Mouse (Mus musculus) heart, adult 2 months (tissue): ENCODE results near the gene Atp1b1. TPM values are rescaled to one million over a fixed set of nuclear protein-coding genes. Genes with fewer than 3 reads are reported as not detected.

Experiments used
- DNase-seq, 2 experiments: peaks; one replicate each; pipeline ENCODE4 v3.0.0; 2021
- H3K27ac ChIP-seq: fragments of 200-600 bp; 2 replicates; pipeline ENCODE4 v1.8.1; 2022
- H3K27me3 ChIP-seq: fragments of 200-500 bp; 2 replicates; pipeline ENCODE4 v1.6.1; 2012; ENCODE audit warnings: mild to moderate bottlenecking, low read length, inconsistent platforms, mixed read lengths; ENCODE audit not compliant: control insufficient read depth, insufficient read depth
- H3K36me3 ChIP-seq: fragments of 200-500 bp; 2 replicates; pipeline ENCODE4 v1.6.1; 2012; ENCODE audit warnings: low read length, inconsistent platforms; ENCODE audit not compliant: control insufficient read depth, insufficient read depth
- H3K4me1 ChIP-seq: fragments of 200-500 bp; 2 replicates; pipeline ENCODE4 v1.6.1; 2011; ENCODE audit warnings: low read length; ENCODE audit not compliant: control insufficient read depth, insufficient read depth
- H3K4me3 ChIP-seq: fragments of 200-600 bp; 2 replicates; pipeline ENCODE4 v1.8.1; 2022
- H3K79me2 ChIP-seq: fragments of 200-500 bp; replicated peaks from 2 replicates; pipeline ENCODE4 v1.6.1; 2012; ENCODE audit warnings: mild to moderate bottlenecking, inconsistent platforms, low read length, moderate library complexity, mixed read lengths; ENCODE audit not compliant: control insufficient read depth, insufficient read depth
- H3K9ac ChIP-seq: fragments of 200-500 bp; 2 replicates; pipeline ENCODE4 v1.6.1; 2012; ENCODE audit warnings: low read depth, mild to moderate bottlenecking, control low read depth, inconsistent platforms, low read length, mixed read lengths
- CTCF ChIP-seq: fragments of 200-600 bp; IDR thresholded peaks from 2 replicates; pipeline ENCODE4 v1.8.1; 2022; ENCODE audit warnings: antibody characterized with exemption, mild to moderate bottlenecking, moderate library complexity
- EP300 ChIP-seq: fragments of 200-500 bp; IDR thresholded peaks from 2 replicates; pipeline ENCODE4 v1.6.1; 2011; ENCODE audit warnings: low read depth, low read length, control low read depth; ENCODE audit not compliant: insufficient read depth
- POLR2A ChIP-seq: fragments of 200-500 bp; IDR thresholded peaks from 2 replicates; pipeline ENCODE4 v1.6.1; 2011; ENCODE audit warnings: mild to moderate bottlenecking, low read depth, low read length, control low read depth; ENCODE audit not compliant: insufficient read depth
- WGBS: fragments of 180-500 bp; shearing (Covaris S2); methylation state at CpG from one replicate; pipeline ENCODE4 v1.1.7; 2018; 5-methylcytosine and 5-hydroxymethylcytosine counted together
- intact Hi-C: fragments of 180-260 bp; cut with DNase I; formaldehyde crosslinking; loops from one replicate; pipeline ENCODE4 v1.15.1; 2025
- polyA plus RNA-seq: library from polyadenylated mRNA; depleted of rRNA; stranded (reverse); fragments of >200 nt; gene quantifications from 2 replicates; pipeline ENCODE4 v1.2.3, GENCODE M21; 2012
- total RNA-seq, 2 experiments: library from RNA; stranded (reverse); gene quantifications; 2 replicates each; pipeline ENCODE4 v1.2.3; 2021

Gene Atp1b1
- total and polyA plus RNA-seq, 3 experiments: 136 to 391 (median 328) TPM

DNA sequence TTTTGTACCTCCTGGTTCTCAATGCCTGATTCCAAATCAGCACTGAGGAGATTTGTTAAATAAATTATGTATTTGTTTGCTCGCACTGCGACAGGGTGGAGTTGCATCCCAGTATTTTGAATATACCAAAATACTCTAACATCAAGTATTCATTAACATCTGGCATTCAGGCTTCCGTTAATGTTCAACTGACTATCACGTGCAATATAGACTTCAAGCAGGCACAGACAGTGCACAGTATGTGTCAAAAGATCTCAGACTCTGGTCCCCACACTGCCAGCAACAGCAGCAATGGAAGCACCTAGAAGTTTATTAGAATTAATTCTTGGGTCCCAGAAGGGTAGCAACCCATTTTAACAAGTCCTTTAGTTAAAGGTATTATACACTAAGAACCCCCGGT is 13.5 kb upstream of the Atp1b1 start:
- WGBS: 94% methylated on average over 5 of the region's 5 CpGs
- Histone ChIP-seq H3K27me3 (no peaks in the 10 kb centered on the region), H3K36me3 (no peaks in the 10 kb centered on the region), H3K4me1 (peaks cover 6% of the 10 kb centered on the region), H3K4me3 (no peak overlapping the region), H3K27ac (no peak overlapping the region), H3K79me2 (no peaks in the 10 kb centered on the region), H3K9ac (no peak overlapping the region)
- TF ChIP-seq EP300 (no peak), CTCF (no peak), POLR2A (no peak)
- intact Hi-C loops: no loop called here
- no peak for DNase-seq

DNA sequence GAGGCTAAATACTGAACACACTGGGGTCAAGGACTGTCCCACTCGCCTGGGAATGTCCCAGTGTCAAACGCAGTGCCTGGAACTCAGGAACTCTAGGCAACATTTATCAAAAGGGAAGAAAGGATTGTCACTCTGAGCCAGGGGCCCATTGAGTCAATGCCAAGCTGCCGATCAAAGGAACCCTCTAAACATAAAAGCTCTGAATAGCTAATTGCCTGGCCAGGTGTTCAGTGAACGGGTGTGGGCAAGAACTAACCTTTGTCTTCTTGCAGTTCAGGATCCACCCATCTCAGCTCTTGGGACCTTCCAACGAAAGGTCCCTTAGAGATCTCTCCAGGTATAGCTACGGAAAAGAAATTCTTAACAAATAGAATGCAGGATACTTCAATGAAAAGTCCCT is 12.8 kb upstream of the Atp1b1 start:
- H3K4me3 ChIP-seq: no peak overlapping the region
- H3K9ac ChIP-seq: no peak overlapping the region
- intact Hi-C loops: no loop called here
- no peaks in the 10 kb centered on the region for H3K79me2 ChIP-seq
- no peaks in the 10 kb centered on the region for H3K36me3 ChIP-seq
- no peak for DNase-seq
- no peaks in the 10 kb centered on the region for H3K27me3 ChIP-seq
- H3K27ac ChIP-seq: no peak overlapping the region
- H3K4me1 ChIP-seq: peaks cover 6% of the 10 kb centered on the region
- WGBS: 78% methylated on average over 6 of the region's 6 CpGs
- TF ChIP-seq EP300 (no peak), CTCF (no peak), POLR2A (no peak)

DNA sequence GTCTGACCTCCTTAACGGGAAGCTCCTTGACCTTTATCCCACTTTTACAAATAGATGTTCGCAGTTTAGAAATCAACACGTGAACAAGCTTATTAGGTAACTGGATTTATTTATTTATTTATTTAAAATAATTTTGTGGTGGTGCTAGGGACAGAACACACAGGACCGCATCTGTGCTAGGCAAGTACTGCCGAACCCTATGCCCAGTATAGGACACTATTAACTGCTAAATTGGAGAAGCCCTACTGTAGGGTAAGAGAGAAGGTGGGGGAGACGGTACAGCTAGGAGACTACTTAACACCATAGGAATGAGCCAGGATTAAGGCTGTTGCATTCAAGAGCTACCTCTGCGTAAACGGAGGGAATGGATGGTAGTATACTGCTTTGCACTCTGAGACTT is 10.2 kb upstream of the Atp1b1 start:
- DNase-seq: no peak
- Histone ChIP-seq H3K27me3 (no peaks in the 10 kb centered on the region), H3K27ac (no peak overlapping the region), H3K36me3 (no peaks in the 10 kb centered on the region), H3K9ac (no peak overlapping the region), H3K79me2 (no peaks in the 10 kb centered on the region), H3K4me3 (no peak overlapping the region), H3K4me1 (no peaks in the 10 kb centered on the region; the same call in 1 of the 2 replicates)
- intact Hi-C loops: no loop called here
- no peak for TF ChIP-seq CTCF
- no peak for TF ChIP-seq POLR2A
- TF ChIP-seq EP300: no peak
- WGBS: 75% methylated on average over 8 of the region's 8 CpGs

DNA sequence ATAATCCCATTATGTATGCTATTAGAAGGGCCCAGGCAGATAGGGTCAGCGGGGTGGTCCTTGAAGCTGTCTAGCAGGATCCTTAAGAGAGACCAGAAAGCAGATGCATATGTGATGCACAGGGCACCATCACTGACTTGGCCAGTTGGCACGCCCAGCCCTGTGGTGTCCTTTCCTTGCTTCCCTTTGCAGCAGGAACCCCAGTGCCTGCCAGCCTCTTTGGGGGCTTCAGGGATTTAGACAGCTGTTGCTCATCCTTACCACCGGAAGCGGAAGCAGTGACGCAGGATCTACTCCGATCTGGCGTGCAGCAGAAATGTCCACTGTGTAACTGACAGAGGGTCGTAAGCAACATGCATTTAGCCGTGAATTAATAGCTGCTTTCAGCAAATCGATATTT is 9.3 kb upstream of the Atp1b1 start:
- Histone ChIP-seq H3K79me2 (no peaks in the 10 kb centered on the region), H3K4me1 (no peaks in the 10 kb centered on the region; the same call in 1 of the 2 replicates), H3K9ac (no peak overlapping the region), H3K27ac (no peak overlapping the region), H3K36me3 (no peaks in the 10 kb centered on the region), H3K4me3 (no peak overlapping the region), H3K27me3 (no peaks in the 10 kb centered on the region)
- intact Hi-C loops: no loop called here
- TF ChIP-seq POLR2A (no peak), EP300 (no peak), CTCF (no peak)
- 93% methylated on average over 10 of the region's 10 CpGs for WGBS
- DNase-seq: no peak

DNA sequence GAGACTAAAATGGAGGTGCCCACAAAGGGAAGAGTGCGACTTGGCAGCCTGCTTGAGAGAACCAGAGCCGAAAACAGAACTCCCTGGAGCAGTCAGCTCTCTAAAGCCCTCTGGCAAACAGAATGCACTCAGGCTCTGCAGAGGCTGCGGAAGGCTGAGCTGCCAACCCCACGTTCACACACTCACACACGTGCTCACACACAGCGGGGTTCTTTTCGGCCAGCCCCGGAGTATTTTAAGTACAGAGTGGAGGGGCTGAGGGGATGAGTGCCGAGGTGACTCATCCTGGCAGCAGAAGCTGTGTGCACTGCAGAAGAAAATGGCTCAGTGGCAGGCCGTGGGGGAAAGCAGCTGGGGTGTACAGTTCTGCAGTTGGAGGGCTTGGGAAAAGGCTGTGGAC is 3.6 kb upstream of the Atp1b1 start:
- 23% methylated on average over 10 of the region's 10 CpGs for WGBS
- DNase-seq: peak; percentile 65 to 83
- Histone ChIP-seq H3K79me2 (no peaks in the 10 kb centered on the region; the same call in 1 of the 2 replicates), H3K9ac (peak overlapping the region; percentile 28; the same call in 1 of the 2 replicates), H3K27ac (peak overlapping the region; percentile 76), H3K4me1 (peaks cover 3% of the 10 kb centered on the region), H3K4me3 (peak overlapping the region; percentile 18), H3K36me3 (no peaks in the 10 kb centered on the region), H3K27me3 (no peaks in the 10 kb centered on the region; the same call in 1 of the 2 replicates)
- intact Hi-C loops: loop anchor here (5.0 kb wide), 1 partner anchor 226 kb away; no protein-coding TSS in a partner anchor
- TF ChIP-seq POLR2A (peak; percentile 55; the same call in 1 of the 2 replicates), EP300 (peak; percentile 73), CTCF (no peak)

DNA sequence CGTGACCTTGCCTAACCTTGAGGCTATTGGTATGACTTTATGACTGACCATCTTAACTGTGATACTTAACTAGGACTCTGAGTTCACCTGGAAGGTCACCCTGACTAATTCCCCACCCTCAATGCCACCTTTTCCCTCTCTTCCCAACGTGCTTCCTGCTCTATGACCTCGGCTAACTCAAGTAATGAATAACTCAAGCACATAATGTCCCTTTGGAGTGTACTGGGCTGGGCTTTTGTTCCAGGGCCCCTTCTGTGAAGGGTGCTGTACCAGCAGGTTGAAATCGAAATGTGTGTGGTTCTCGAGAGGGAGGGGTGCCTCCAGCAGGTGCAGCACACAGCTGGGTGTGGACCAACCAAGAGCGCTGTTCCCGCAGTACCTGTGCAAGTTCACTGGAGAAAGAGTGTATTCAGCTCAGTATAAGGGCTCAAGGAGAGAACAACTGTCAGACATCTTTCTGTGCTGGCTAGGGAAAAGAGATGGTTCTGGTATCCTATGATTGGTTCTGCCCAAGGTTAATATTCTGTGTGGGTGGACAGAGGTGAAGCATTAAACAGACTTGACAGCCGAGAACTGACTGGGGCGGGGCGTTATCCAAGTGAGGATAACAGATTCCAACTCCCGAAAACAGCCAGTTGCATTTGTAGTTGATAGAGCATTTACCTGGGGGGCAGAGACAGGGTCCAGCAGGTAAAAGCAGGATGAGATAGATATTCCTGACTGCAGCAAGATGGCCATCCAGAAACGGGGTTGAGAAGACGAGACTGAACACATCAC is 3.0 kb upstream of the Atp1b1 start:
- Histone ChIP-seq H3K27ac (peak overlapping the region; percentile 76), H3K4me3 (peak overlapping the region; percentile 18), H3K9ac (no peak overlapping the region; the same call in 1 of the 2 replicates), H3K4me1 (peaks cover 3% of the 10 kb centered on the region), H3K36me3 (no peaks in the 10 kb centered on the region), H3K79me2 (no peaks in the 10 kb centered on the region; the same call in 1 of the 2 replicates), H3K27me3 (no peaks in the 10 kb centered on the region; the same call in 1 of the 2 replicates)
- WGBS: 63% methylated on average over 13 of the region's 13 CpGs
- TF ChIP-seq POLR2A: no peak
- DNase-seq: no peak
- intact Hi-C loops: loop anchor here (5.0 kb wide), 1 partner anchor 226 kb away; no protein-coding TSS in a partner anchor
